In the genomic region with DNA sequence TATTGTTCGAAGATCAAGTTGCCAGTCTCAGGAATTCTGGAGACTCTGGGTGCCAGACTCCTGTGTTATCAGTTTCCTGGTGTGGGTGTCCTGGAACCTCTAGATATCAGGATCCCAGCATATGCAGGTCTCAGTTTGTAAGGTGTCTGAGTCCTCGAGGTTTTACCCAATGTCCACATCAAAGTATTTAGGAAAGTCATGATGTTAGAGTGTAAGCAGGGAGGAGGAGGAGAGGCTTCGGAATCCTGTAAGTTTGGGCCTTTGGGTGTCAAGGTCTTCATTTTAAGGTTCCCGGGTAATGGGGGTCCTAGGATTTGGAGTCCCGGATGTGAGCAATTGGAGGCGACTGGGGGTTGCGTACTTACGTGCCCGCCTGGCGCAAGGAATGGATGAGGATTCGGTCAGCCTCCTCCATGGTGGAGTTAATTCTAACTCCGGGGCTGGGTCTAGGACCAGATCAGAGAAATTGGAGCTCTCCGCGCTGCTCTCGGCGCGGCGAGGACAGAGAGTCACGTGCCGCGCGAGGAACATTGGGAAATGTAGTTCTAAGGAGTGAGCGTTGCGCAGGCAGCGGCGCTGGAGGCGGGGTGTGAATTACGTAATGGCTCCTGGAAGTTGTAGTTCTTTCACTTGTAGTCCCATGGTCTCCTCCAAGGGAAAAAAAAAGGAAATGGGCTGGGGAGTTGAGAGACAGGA, we compare ENCODE assay signal across 7 mouse cellular contexts. TPM values are rescaled to one million over a fixed set of nuclear protein-coding genes. Genes with fewer than 3 reads are reported as not detected.
DNase-seq lines count a peak whose midpoint lies in the region; ATAC-seq lines count a peak whose summit lies in the region.

TSS of gene Ccdc22 (minus strand) at position 639 of the 696 bp plus-strand sequence.

- H3K4me1 ChIP-seq in embryonic facial prominence, embryonic 11.5 days (ENCODE audit: control insufficient read depth, insufficient read depth, low read length), result no peaks in the 10 kb centered on the region
- no peaks in the 10 kb centered on the region for H3K4me1 ChIP-seq in limb, embryonic 11.5 days (ENCODE audit: control insufficient read depth, insufficient read depth, low read length)
- no peaks in the 10 kb centered on the region for H3K4me1 ChIP-seq in midbrain, embryonic 14.5 days (ENCODE audit: control insufficient read depth, insufficient read depth, low read length)

- H3K36me3 ChIP-seq in embryonic facial prominence, embryonic 11.5 days (replicated peaks; ENCODE audit: control insufficient read depth, insufficient read depth, low read depth, low read length), result no peaks in the 10 kb centered on the region
- H3K36me3 ChIP-seq in limb, embryonic 11.5 days (ENCODE audit: control insufficient read depth, insufficient read depth, low read length), result no peaks in the 10 kb centered on the region
- no peaks in the 10 kb centered on the region for H3K36me3 ChIP-seq in midbrain, embryonic 14.5 days (ENCODE audit: control insufficient read depth, insufficient read depth, low read length)

- peak within 1 kb of the TSS; percentile 43 for H3K9ac ChIP-seq in embryonic facial prominence, embryonic 11.5 days (replicated peaks; ENCODE audit: low read length)
- peak within 1 kb of the TSS; percentile 41; the same call in 1 of the 2 replicates for H3K9ac ChIP-seq in limb, embryonic 11.5 days (ENCODE audit: low read length)
- H3K9ac ChIP-seq in midbrain, embryonic 14.5 days (replicated peaks; ENCODE audit: low read length), result peak within 1 kb of the TSS; percentile 58

- H3K9me3 ChIP-seq in embryonic facial prominence, embryonic 11.5 days (replicated peaks; ENCODE audit: control insufficient read depth, low read length), result no peaks in the 10 kb centered on the region
- no peaks in the 10 kb centered on the region for H3K9me3 ChIP-seq in limb, embryonic 11.5 days (ENCODE audit: control insufficient read depth, low read length)
- no peaks in the 10 kb centered on the region for H3K9me3 ChIP-seq in midbrain, embryonic 14.5 days (ENCODE audit: control insufficient read depth, low read length)

- no peak within 1 kb of the TSS for H3K27ac ChIP-seq in embryonic facial prominence, embryonic 11.5 days (replicated peaks; ENCODE audit: low read depth, low read length)
- H3K27ac ChIP-seq in limb, embryonic 11.5 days (replicated peaks; ENCODE audit: low read depth, low read length), result no peak within 1 kb of the TSS
- H3K27ac ChIP-seq in midbrain, embryonic 14.5 days (replicated peaks; ENCODE audit: low read depth, low read length), result peak within 1 kb of the TSS; percentile 60; the same call in 1 of the 2 replicates

- peak within 1 kb of the TSS; percentile 39 for H3K4me3 ChIP-seq in embryonic facial prominence, embryonic 11.5 days (ENCODE audit: low read depth, low read length)
- H3K4me3 ChIP-seq in limb, embryonic 11.5 days (ENCODE audit: low read depth, low read length), result peak within 1 kb of the TSS; percentile 37
- H3K4me3 ChIP-seq in midbrain, embryonic 14.5 days (replicated peaks; ENCODE audit: low read depth, low read length), result peak within 1 kb of the TSS; percentile 45

- peak; percentile 87 for DNase-seq in adrenal gland, postnatal 14 days
- peak; percentile 91 for DNase-seq in embryonic facial prominence, embryonic 11.5 days (ENCODE audit: low spot score)
- peak; percentile 98 for DNase-seq in heart, adult 11 months
- peak; percentile 84 for DNase-seq in kidney, adult 18-20 months
- peak; percentile 84 for DNase-seq in limb, embryonic 11.5 days (ENCODE audit: low spot score)
- DNase-seq in midbrain, embryonic 14.5 days, result peak; percentile 93
- peak; percentile 71 to 74 for DNase-seq in spleen, adult 18-20 months

- 16% methylated on average over 28 of the region's 28 CpGs for WGBS in embryonic facial prominence, embryonic 11.5 days
- WGBS in limb, embryonic 11.5 days, result 21% methylated on average over 28 of the region's 28 CpGs
- WGBS in midbrain, embryonic 14.5 days, result 22% methylated on average over 28 of the region's 28 CpGs

- H3K27me3 ChIP-seq in embryonic facial prominence, embryonic 11.5 days (ENCODE audit: control insufficient read depth, insufficient read depth, low read length), result no peaks in the 10 kb centered on the region
- peaks cover 3% of the 10 kb centered on the region; the same call in 1 of the 2 replicates for H3K27me3 ChIP-seq in limb, embryonic 11.5 days (ENCODE audit: control insufficient read depth, insufficient read depth, low read length)
- H3K27me3 ChIP-seq in midbrain, embryonic 14.5 days (ENCODE audit: control insufficient read depth, insufficient read depth, low read length), result no peaks in the 10 kb centered on the region

- peak within 1 kb of the TSS; percentile 44 for H3K4me2 ChIP-seq in embryonic facial prominence, embryonic 11.5 days (ENCODE audit: low read depth, low read length)
- H3K4me2 ChIP-seq in limb, embryonic 11.5 days (ENCODE audit: low read depth, severe bottlenecking), result peak within 1 kb of the TSS; percentile 29
- peak within 1 kb of the TSS; percentile 58 for H3K4me2 ChIP-seq in midbrain, embryonic 14.5 days (ENCODE audit: low read length)

- peak; percentile 89 for ATAC-seq in embryonic facial prominence, embryonic 11.5 days (replicated peaks; ENCODE audit: insufficient number of reproducible peaks, low FRiP score, low TSS enrichment, low read depth)
- ATAC-seq in limb, embryonic 11.5 days (ENCODE audit: insufficient number of reproducible peaks, low FRiP score, low TSS enrichment, low read depth), result peak; percentile 91
- ATAC-seq in midbrain, embryonic 14.5 days (ENCODE audit: low FRiP score, low TSS enrichment), result peak; percentile 85

RNA-seq across cellular contexts. Expression of gene Ccdc22, which starts in this region (rescaled TPM):
- total RNA-seq in adrenal gland, postnatal 14 days (2021), result 17.7 and 20.7 TPM in 2 replicates
- polyA plus RNA-seq in embryonic facial prominence, embryonic 11.5 days (2014; fragmentation: Nextera tagmentation; extraction: Ambion mirVana), result 26.9 TPM in 2 replicates
- polyA plus RNA-seq in limb, embryonic 11.5 days (2014; fragmentation: Nextera tagmentation; extraction: Ambion mirVana), result 29.8 and 31.2 TPM in 2 replicates
- 29.8 and 30.1 TPM in 2 replicates for polyA plus RNA-seq in midbrain, embryonic 14.5 days (2014; fragmentation: Nextera tagmentation; extraction: Ambion mirVana)
